32 mouse cellular contexts compared by ENCODE assay signal in genomic region chr4:64811974-64812373, GRCm38 (mm10).
DNase-seq lines count a peak whose midpoint lies in the region; ATAC-seq and TF ChIP-seq lines count a peak whose summit lies in the region.
"Had no signal": no experiment of that assay in that cellular context is flagged by ENCODE, and none has a peak within 500 bp of the region (broad histone marks: within the 10 kb centered on the region; RNA-seq: fewer than 3 reads in every experiment).

No protein-coding gene starts in this region.

- H3K4me3 ChIP-seq in kidney, embryonic 15.5 days (replicated peaks): no peak overlapping the region
- no peak overlapping the region for H3K4me3 ChIP-seq in cerebellum, adult 2 months (replicated peaks; ENCODE audit: insufficient read depth, low read depth, low read length)
- H3K4me3 ChIP-seq: embryonic facial prominence, embryonic 12.5 days; forebrain, embryonic 10.5 days; forebrain, embryonic 15.5 days; heart, embryonic 10.5 days; heart, embryonic 15.5 days; hindbrain, embryonic 15.5 days; liver, embryonic 13.5 days; neural tube, embryonic 15.5 days; stomach, embryonic 15.5 days had no signal

- H3K4me2 ChIP-seq in kidney, embryonic 15.5 days: no peak overlapping the region
- H3K4me2 ChIP-seq: embryonic facial prominence, embryonic 12.5 days; forebrain, embryonic 15.5 days; heart, embryonic 15.5 days; hindbrain, embryonic 15.5 days; liver, embryonic 13.5 days; neural tube, embryonic 15.5 days; stomach, embryonic 15.5 days had no signal

- DNase-seq in adipocyte (ENCODE audit: low spot score): peak; percentile 24
- peak; percentile 36 for DNase-seq in gonadal fat pad, adult 2 months (ENCODE audit: low read depth)
- DNase-seq in kidney, postnatal 25 days: peak; percentile 50 to 75
- no peak for DNase-seq in urinary bladder, postnatal 4 days (ENCODE audit: low spot score in 2 of 2)
- DNase-seq in heart, postnatal 36 days: no peak
- DNase-seq in cerebellum, adult 2 months: no peak
- DNase-seq: adrenal gland, postnatal 14 days; B cell, adult 2 months; cerebellum, adult 11 months; cerebellum, adult 9-11 months; embryo, embryonic 11 days; layer of hippocampus, postnatal 36 days; left cerebral cortex, postnatal 4 days; liver, embryonic 13.5 days; lung, adult 2 months; lung, postnatal 10 days; midbrain, embryonic 14.5 days; retina, postnatal 1 day; right cerebral cortex, postnatal 14 days; thymus, postnatal 14 days had no signal

- H3K27me3 ChIP-seq in kidney, embryonic 15.5 days: no peaks in the 10 kb centered on the region
- no peaks in the 10 kb centered on the region for H3K27me3 ChIP-seq in cerebellum, adult 2 months (ENCODE audit: control insufficient read depth, insufficient read depth, low read length)
- H3K27me3 ChIP-seq: embryonic facial prominence, embryonic 12.5 days; forebrain, embryonic 15.5 days; heart, embryonic 15.5 days; hindbrain, embryonic 15.5 days; liver, embryonic 13.5 days; neural tube, embryonic 15.5 days; stomach, embryonic 15.5 days had no signal

- no peaks in the 10 kb centered on the region; the same call in 1 of the 2 replicates for H3K4me1 ChIP-seq in kidney, embryonic 15.5 days
- H3K4me1 ChIP-seq in cerebellum, adult 2 months (ENCODE audit: control insufficient read depth, insufficient read depth, low read length): no peaks in the 10 kb centered on the region
- H3K4me1 ChIP-seq: forebrain, embryonic 10.5 days; forebrain, embryonic 15.5 days; heart, embryonic 10.5 days; heart, embryonic 15.5 days; hindbrain, embryonic 15.5 days; liver, embryonic 13.5 days; neural tube, embryonic 15.5 days; stomach, embryonic 15.5 days had no signal

- intact Hi-C loops in heart, postnatal 36 days (cut with DNase I): no loop called here

- no peak for TF ChIP-seq POLR2A in cerebellum, adult 2 months (IDR thresholded peaks at IDR 0.05; ENCODE audit: borderline replicate concordance, insufficient read depth, low read length)

- H3K27ac ChIP-seq in kidney, embryonic 15.5 days: no peak overlapping the region
- no peak overlapping the region for H3K27ac ChIP-seq in cerebellum, adult 2 months (ENCODE audit: insufficient read depth, low read length)
- H3K27ac ChIP-seq: embryonic facial prominence, embryonic 12.5 days; forebrain, embryonic 10.5 days; forebrain, embryonic 15.5 days; heart, embryonic 10.5 days; heart, embryonic 15.5 days; hindbrain, embryonic 15.5 days; liver, embryonic 13.5 days; macrophage; neural tube, embryonic 15.5 days; stomach, embryonic 15.5 days had no signal

- no peaks in the 10 kb centered on the region for H3K36me3 ChIP-seq in kidney, embryonic 15.5 days
- H3K36me3 ChIP-seq: embryonic facial prominence, embryonic 12.5 days; forebrain, embryonic 10.5 days; forebrain, embryonic 15.5 days; heart, embryonic 10.5 days; heart, embryonic 15.5 days; hindbrain, embryonic 15.5 days; liver, embryonic 13.5 days; neural tube, embryonic 15.5 days; stomach, embryonic 15.5 days had no signal

- H3K9me3 ChIP-seq in kidney, embryonic 15.5 days (replicated peaks): no peaks in the 10 kb centered on the region
- H3K9me3 ChIP-seq: embryonic facial prominence, embryonic 12.5 days; forebrain, embryonic 10.5 days; forebrain, embryonic 15.5 days; heart, embryonic 10.5 days; heart, embryonic 15.5 days; hindbrain, embryonic 15.5 days; liver, embryonic 13.5 days; neural tube, embryonic 15.5 days; stomach, embryonic 15.5 days had no signal

- peak; percentile 86 for ATAC-seq in kidney, embryonic 15.5 days (replicated peaks; ENCODE audit: low FRiP score)
- ATAC-seq: activated CD4-positive, CD25-positive, alpha-beta regulatory T cell, adult 4 months; forebrain, embryonic 15.5 days; inflammation-experienced regulatory T-cells, adult 6 months had no signal

- no peak for TF ChIP-seq CTCF in cerebellum, adult 2 months (IDR thresholded peaks at IDR 0.05; ENCODE audit: borderline replicate concordance, insufficient read depth, low read depth, low read length)

- no peak overlapping the region for H3K9ac ChIP-seq in kidney, embryonic 15.5 days
- H3K9ac ChIP-seq: embryonic facial prominence, embryonic 12.5 days; forebrain, embryonic 15.5 days; heart, embryonic 15.5 days; hindbrain, embryonic 15.5 days; liver, embryonic 13.5 days; neural tube, embryonic 15.5 days; stomach, embryonic 15.5 days had no signal

Comparison
In these comparisons a context has a peak if more than half of its experiments do, and no peak if none do; other contexts are left out.
1. DNase-seq: peak in adipocyte (single experiment), gonadal fat pad, adult 2 months (single experiment) and kidney, postnatal 25 days (2 of 2); none in urinary bladder, postnatal 4 days (0 of 2), heart, postnatal 36 days (0 of 2) and cerebellum, adult 2 months (0 of 2).